Mouse (Mus musculus) c-Kit-positive CD71-positive TER-119-negative erythroid progenitor cells, embryonic 14.5 days (primary cell): ENCODE measurements around the gene Hmgxb4.
A peak's percentile ranks its signal among the peaks of the same experiment; 100 is the strongest.
"Not testable (repeated sequence)": the region's sequence is repeated elsewhere in the genome, so short reads cannot be mapped to it uniquely, and the experiment has no call there.

Experiments
- DNase-seq: peaks from one replicate; pipeline ENCODE4 v3.0.0-alpha.2; 2013; ENCODE audit warnings: low read depth

Hmgxb4 gene

DNA sequence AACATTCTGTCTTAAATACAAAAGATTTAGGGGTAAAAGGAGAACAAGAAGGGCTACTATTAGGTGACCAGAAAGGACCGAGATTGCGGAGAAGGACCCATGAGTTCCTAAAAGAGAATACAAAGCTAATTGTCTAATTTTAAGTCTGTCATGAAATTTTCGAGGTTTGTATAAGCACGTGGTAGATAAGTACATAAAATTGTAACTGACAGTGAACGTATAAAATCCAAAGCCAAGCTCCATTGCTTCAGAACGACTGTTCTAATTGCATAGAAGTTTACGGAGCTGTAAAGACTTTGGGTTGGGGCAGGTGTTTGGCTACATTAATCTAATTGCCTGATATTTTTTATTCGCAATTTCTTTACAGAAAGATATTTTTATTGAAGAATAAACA lies at the start of gene Hmgxb4:
TSS of gene Hmgxb4 (plus strand) at position 276 of the 394 bp plus-strand sequence.
- no peak for DNase-seq

DNA sequence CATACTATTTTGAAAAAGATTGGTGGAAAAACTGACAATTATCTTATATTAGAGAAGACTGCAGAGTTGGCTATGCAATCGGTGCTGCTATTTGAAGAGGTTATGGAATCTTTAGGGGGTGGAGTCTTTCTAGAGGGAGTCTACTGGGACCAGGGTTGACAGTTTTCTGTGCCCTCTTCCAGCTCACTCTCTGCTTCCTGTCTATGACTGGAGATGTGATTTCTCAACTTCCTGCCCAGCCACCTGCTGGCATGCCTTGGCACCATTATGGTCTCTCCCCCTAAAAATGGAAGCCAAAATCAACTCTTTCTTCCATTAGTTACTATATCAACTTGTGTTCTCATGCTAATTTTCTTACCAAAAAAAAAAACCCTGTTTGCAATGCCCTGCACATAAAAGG lies 43.7 kb upstream of the Hmgxb4 start:
- DNase-seq: no peak

DNA sequence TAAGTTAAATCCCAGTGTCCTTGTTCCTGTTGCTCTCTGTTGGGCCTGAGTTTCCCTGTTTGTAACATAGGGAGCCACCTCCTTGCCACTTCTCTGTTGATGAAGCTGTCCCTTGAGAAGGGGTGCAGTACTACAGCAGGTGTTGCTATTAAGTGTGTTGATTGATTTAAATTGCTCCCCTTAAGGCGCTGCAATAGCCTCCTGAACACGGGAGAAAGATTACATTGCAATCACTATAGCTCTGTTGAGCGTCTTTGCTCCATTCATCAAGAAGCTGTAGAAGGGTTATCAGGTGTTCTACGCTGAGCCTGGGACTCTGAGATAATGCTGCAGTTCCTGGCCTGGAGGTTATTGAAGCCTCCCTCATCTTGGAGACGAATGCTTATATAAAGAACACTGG lies 29.2 kb upstream of the Hmgxb4 start:
- DNase-seq: no peak

DNA sequence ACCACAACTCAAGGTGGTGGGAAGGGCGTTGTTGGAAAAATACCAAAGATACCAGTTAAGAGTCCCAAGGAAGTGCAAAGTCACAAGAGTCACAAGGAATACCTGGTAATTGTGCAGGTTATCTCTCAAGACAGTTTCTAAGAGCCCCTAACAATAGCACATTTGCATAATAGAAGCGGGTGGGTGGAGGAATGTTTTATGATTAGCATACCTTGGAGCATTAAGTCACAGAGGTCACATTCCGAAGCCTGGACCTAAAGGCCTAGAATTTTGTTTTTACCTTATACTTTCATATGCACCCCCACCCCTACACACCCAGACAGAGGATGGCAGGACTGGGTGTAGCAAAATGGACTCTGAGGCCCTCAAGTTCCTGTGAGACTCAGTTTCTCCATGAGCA lies 22.9 kb upstream of the Hmgxb4 start:
- not testable (repeated sequence) for DNase-seq

DNA sequence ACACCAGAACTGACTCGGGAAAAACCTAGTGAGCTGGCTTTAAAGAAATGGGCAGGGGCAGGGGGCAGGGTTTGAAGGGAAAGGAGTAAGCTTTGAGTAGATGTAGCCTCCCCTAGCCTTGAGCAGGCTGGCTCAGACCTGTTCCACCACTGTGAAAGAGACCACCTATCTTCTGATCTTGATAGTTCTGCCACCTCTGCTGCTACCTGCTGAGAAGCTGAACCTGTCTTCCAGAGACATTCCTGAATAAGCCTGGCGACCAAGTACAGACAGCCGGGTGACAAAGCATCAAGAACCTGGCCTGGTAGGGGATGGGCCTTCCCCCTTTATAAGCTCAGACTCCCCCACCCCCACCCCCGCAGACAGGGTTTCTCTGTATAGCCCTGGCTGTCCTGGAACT lies 21.5 kb upstream of the Hmgxb4 start:
- DNase-seq: no peak

DNA sequence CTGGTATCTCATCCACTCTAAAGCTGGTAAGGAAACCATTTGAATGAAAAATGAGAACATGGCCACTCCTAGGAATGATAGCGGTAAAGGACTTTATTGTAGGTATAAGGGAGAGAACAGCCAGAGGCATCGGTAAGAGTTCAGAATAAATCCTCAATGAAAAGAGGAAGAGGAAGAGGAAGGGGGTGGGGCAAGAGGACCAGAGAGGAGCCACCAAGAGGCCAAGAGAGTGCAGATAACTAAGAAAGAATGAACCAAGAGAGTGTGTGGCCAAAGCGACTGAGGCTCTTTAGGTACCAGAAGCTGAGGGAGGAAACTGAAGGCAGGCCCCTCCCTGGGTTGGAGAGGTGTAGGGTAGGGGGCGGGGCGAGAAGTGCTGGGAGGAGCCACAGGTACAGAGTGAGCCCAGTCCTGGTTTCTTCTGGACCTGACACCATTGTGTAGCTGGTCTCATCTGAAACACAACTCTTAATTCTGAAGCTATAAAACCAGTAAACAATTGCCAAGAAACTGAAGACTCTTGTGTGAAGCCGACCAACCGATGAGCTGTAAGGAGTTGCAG lies 20.8 kb upstream of the Hmgxb4 start:
- DNase-seq: no peak

DNA sequence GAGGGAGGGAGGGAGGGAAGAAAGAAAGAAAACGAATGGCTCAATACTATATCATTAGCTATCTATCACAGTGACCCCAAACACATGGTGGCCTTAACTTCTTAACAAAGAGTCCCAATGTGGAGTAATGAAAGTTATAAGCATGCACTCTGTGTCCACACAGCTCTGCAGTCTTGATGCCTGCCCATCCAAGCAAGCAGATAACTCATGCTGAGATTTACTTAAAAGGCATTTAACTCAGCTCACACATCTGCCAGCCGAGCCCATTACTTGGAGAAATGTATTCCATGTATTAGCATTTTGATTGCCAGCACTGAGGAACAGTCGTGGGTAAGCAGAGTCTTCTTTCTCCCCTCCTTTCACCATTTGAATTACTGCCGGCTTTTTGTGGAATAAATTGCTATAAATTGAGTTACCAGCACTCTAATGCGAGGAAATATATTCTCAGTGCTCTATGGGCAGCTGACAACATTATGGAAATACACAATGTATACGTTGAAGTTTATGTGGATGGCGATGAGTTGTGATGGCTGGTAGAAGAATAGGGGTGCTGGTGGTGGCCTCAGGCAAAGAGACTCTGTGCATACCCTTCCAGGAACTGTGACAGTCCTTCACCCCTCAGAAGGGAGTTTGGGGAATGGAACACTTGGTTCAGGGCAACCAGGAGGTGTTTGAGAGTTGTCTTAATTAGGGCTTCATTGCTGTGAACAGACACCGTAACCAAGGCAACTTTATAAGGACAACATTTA lies 19.9 kb upstream of the Hmgxb4 start:
- no peak for DNase-seq

DNA sequence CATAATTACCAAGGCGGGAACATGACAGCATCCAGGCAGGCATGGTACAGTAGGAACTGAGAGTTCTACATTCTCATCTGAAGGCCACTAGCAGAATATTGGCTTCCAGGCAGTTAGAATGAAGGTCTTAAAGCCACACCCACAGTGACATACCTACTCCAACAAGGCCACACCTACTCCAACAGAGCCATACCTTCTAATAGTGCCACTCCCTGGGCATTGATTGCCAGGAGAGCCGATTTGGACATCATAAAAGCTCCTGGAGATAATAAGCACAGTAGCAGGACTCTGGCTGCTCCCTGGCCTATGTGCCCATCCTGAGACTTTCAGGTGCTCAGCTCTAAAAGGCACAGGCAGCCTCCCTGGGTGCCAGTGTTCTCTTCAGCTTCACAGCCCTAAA lies 19.3 kb upstream of the Hmgxb4 start:
- no peak for DNase-seq

DNA sequence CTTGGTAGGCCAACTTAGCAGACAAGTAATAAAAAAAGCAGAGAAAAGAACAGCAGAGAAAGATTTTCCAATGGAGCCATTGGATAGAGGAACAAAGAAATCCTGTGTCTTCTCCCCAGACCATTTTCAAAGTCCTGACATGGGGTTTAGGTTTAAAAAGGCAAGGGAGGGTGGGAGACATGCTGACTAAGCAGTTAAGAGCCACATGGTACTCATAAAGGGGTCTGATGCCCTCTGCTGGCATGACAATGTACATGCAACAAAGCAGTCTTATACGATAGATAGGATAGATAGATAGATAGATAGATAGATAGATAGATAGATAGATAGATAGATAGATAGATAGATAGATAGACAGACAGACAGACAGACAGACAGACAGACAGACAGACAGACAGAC lies 15.7 kb upstream of the Hmgxb4 start:
- no peak for DNase-seq

DNA sequence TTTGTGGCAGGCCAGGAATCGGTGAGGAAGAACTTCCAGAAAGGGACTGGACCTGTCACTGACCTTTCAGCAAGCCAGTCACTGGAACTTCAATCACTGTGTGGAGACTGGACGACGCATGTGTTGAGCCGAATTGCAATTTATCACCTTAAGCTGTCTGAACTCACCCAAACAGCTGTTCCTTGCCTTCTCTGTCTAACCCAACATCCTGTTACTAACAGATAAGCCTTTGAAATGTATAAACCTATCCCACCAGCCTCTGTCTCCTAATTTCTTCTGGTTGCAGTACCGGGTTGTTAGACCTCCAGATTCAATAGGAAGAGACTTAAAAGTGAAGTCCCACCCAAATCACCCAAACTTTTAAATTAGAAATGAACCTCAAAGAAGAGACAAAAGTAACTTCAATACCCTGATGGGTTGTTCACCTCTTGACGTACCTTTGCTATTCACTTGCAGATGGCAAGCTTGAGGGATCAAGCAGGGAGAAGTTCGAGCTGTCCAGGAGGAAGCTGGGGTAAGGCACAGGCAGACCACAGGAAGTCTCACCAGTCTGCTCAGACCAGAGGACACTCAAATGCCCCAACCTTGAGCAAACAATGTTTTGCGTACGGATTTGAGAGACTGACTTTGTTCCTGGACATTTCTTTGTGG lies 13.0 kb upstream of the Hmgxb4 start:
- DNase-seq: no peak

DNA sequence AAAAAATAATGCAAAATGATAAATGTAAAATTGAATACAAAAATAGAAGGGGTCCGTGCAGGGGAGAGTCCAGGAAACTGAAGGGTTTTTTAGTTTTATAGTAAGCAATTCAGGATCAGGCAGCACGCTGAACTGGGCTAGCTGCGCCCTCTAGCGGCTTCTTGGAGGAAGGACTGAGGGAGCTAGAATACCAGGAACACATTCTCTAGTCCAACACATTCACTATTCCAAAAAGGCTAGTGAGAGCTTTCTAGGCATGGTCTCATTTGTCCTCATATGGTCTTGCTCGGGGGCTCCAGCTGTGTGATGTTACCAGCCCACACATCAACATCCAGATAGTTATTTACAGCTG lies 12.5 kb upstream of the Hmgxb4 start:
- DNase-seq: peak; percentile 40

DNA sequence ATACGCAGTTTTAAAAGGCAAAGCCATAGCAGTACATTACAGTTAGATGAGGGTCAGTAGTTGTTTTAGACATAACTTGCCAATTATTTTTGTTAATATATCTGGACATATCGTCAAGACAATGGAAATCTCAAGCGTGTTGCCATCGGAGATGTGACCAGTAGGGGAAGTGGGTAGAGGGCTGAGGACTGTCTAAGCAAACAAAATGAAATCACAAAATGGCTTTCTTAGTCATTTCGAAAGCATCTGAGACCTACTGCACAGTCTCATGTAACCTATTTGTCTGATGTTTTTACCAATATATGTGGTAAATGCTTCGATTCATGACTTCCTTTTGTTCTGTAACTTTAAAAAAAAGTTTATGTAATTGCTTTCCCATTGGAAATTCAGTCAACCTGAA lies 11.3 kb upstream of the Hmgxb4 start:
- no peak for DNase-seq

DNA sequence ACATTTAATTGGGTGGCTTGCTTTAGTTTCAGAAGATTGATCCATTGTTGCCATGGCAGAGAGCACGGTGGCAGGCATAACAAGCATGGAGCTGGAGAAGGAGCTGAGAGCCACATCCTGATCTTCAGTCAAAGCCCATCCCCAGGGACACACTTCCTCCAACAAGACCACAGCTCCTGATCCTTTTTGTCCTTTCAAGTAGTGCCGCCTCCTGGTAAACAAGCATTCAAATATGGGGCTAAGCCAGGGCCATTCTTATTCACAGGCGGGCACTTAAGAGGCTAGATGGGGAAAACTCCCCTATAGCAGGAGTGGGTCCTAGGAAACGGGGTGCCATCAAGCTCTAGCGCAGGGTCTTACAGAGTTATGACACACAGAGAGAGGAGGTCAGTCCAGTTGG lies 5.7 kb upstream of the Hmgxb4 start:
- DNase-seq: no peak

DNA sequence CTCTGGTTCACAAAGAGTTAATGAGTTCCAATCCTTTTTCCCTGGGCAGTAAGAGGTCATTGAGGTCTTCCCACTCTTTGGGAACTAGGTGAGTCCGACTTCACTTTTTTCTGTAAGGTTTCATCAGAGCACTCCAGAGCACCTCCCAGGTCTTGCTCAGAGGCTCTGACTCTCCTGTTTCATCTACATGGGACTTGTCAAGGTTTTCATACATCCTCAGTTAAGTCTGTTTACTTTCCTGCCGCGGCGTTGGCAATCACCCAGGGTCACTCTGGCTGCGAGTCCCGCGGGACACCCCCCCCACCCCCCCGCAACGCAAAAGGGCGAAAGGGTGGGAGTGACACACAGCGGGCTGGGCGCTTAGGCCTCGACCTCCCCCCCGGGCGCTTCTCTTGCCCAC lies 3.1 kb upstream of the Hmgxb4 start:
- no peak for DNase-seq

DNA sequence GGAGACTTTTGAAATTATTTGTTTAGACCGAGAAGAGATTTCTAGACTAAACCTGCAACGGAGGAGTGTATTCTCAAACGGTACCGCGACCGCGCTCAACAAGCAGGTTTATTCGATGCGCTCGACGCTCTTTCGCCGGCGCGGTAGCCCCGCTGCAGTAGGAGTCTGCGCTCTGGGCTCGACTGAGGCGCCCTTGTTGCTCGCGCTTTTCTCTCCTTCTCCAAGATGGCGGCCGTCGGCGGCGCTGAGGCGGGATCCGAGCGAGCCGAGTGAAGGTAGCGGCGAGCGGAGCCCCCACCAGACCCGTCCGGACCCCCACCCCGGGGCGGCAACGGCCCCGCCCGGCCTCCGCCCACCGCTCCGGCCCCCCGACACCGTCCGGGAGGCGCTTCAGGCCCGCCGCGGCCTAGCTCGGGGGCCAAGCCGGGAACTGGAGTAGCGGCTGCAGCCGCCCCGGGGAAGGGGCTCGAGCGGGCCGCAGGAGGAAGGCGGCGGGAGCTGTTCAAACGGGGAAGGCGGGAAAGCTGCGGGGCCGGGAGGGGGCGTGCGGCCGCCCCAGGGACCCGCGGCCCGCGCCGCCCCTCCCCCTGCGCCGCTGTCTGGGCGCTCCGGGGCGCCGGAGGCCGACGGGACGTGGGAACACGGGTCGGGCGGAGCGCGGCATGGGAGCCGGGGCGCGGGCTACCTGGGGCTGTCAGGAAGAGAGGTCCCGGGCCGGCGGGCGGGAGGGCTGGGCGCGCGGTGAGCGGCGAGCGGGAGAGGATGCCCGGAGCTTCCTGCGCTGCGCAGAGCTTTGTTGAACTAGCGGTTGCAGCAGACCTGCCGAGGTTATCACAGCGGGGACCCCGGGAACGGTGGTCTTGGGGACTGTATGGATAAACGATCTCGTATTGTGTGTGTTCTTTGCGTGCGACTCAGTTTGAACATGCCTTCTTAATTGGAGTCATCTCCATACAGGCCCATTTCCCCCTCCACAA lies 607 bp downstream of the Hmgxb4 start:
- peak; percentile 71 for DNase-seq

DNA sequence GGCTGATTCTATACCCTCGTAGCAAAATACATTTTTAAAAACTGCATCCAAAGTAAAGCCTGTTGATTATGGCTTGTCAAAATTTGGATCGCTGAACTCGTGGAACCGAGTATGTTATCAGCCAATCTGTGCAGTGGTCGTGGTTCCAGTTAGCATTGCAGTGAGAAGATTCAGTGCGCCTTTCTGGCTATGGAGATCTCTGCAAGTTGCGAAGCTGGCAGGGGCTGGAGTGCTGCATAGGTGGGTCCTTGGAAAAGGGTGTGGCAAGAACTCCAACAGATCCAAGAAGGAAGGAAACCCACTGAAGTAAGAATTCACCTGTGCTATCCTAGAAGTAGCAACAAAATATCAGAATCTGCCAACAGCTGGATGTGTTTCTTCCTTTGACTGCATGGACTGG lies 1.4 kb downstream of the Hmgxb4 start:
- DNase-seq: no peak

DNA sequence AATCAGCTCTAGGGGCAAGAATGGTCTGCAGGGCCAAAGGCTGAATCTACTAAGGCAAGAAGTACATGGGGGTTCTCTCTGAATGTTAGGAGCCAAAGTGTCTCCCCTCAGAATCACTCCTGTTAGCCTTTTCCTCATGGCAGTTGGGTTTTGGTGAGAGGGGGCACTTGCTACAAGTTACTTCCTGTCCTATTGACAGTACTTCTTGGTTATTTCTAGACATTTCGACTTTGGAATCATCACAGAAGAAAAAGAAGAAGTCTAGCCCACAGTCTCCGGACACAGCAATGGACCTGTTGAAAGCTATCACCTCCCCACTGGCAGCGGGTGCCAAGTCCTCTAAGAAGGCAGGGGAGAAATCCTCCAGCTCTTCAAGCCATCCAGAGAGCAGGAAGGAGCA lies 7.3 kb downstream of the Hmgxb4 start:
- DNase-seq: no peak

DNA sequence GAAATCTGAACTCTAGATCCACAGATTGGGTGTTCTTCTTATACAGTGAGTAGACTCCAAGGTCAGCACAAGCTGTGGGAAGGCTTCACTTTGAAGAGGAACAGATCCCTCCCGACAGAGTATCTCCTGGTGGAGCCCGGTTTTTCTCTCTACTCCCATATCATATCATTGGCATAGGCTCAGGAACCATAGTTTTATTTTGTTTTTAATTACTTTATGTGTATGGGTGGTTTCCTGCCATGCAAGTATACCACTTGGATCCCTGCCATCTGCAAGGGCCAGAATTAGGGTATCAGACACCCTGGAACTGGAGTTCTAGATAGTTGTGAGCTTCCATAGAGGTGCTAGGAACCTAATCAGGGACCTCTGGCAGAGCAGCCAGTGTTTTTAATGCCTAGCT lies 15.7 kb downstream of the Hmgxb4 start:
- DNase-seq: no peak

DNA sequence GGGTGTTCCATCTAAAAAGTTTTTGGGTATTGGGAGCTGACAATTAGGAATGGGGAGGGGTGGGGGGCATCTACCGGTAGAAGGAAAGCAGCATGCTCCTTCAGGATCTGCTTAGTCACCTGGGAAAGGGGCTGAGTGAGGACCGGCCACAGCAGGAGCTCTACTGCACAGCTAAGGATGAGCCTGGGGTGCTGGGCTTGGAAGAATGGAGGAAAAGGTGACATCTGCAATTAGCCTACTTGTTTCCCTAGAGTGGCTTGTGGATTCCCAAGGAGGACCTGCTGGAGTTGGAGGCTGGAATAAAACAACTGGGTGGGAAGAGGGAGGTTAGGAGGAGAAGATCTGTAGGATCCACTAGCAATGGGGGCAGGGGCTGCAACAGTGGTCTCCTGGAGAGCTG lies 20.4 kb downstream of the Hmgxb4 start:
- DNase-seq: no peak

DNA sequence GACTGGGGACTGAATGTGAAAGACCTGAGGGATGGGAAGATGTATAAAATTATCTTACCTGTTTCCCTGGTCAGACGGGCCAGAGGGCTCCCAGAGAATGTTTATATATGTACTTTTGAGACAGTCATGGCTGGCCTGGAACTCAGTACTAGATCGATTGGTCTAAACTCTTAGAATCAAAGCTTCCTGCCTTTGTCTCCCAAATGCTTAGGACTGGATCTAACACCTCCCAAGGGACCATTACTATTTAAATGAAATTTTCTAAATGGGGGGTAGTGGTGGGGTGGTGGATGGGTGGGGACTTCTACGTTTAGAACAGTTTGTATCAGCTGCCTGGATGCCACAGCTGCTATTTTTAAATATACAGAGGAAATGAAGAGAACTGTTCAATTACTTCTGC lies 20.8 kb downstream of the Hmgxb4 start:
- no peak for DNase-seq

DNA sequence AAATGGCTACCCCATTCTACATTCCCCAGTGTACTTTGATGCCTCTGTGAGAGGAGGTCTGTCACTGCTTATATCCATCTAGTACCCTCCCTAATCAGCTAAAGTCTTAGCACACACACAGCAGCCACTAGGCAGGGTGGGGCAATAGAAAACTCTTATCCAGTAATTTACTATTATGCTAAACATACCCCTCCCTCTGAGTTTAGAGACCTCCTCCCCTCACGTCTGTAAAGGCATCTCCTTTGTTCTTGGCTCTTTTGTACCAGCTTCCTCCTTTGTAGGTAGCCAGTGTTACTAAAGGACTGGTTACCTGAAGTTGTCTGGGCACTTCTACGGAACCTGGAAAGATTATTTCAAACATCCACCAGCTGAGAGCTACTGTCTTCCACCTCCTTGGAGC lies 22.8 kb downstream of the Hmgxb4 start:
- no peak for DNase-seq

DNA sequence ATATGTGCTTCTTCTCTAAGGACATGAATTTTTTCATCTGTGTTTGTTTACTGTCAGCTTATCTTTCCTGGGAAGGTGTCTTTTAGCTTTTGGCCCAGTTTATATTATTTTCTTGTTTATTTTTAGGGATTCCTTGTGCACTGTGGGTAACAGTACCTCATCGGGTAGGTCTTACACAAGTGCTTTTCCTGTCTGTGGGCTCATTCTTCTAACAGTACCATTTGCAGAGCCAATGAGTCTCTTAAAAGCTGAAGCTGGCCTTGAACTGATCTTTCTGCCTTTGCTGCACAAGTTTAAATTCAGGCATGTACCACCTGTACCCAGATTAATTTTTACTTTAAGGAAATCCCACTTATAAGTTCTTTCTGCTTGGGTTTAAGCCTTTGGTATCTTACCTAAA lies 23.3 kb downstream of the Hmgxb4 start:
- DNase-seq: no peak
